Mouse (Mus musculus): ENCODE results near the gene Lancl1.

DNA sequence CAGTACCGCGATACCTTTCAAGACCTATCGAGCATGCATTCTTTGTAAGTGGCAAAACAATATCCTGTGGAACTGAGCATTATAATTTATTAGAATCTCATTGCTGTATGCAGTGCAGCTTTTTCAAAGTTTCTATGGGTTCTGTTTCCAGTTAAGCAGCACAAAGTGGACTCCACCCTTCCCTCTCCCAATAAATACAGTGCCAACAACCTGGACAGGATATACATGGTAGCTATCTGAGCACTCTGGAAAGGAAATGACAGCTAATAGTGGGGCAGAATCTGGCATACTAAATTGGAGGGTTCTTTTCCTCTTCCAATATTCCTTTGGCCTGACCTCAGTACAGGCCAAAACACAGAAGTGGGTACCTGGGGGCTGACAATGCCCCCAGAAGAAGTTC, 28.2 kb downstream of the Lancl1 start:
- TF ChIP-seq HCFC1 (IDR thresholded peaks at IDR 0.05; ENCODE audit: borderline replicate concordance, insufficient read depth, low read length) (no peak), ZNF384 (IDR thresholded peaks at IDR 0.05; ENCODE audit: low read depth, low read length) (no peak), ZC3H11A (IDR thresholded peaks at IDR 0.05; ENCODE audit: borderline replicate concordance, low read depth, low read length) (no peak), MAFK (IDR thresholded peaks at IDR 0.05; ENCODE audit: insufficient read depth, low read depth, low read length) (no peak)

All from ES-E14 (cell line).